Mouse (Mus musculus): Measurements from ENCODE around the gene Gtf3c5. TPM values are rescaled to one million over a fixed set of nuclear protein-coding genes. Genes with fewer than 3 reads are reported as not detected.

Gene Gtf3c5
- total and polyA plus RNA-seq, 2 experiments: 2.9 to 7.8 TPM

GRCm38 (mm10) chr2:28624870-28625269, 41.3 kb upstream of the Gtf3c5 start:
- Histone ChIP-seq H3K4me3 (ENCODE audit: insufficient read depth, low read depth, low read length) (no peak overlapping the region), H3K79me2 (ENCODE audit: control insufficient read depth, insufficient read depth, low read length) (no peaks in the 10 kb centered on the region), H3K9ac (ENCODE audit: low read depth, low read length) (no peak overlapping the region), H3K27me3 (ENCODE audit: control insufficient read depth, insufficient read depth, low read length) (no peaks in the 10 kb centered on the region; the same call in 1 of the 2 replicates), H3K36me3 (ENCODE audit: control insufficient read depth, insufficient read depth, low read length) (no peaks in the 10 kb centered on the region), H3K27ac (replicated peaks; ENCODE audit: insufficient read depth, low read depth, low read length) (no peak overlapping the region), H3K4me1 (ENCODE audit: control insufficient read depth, insufficient read depth, low read length) (no peaks in the 10 kb centered on the region; the same call in 1 of the 2 replicates)
- DNase-seq (ENCODE audit: extremely low read depth, low read depth, low spot score): no peak
- no peak for TF ChIP-seq POLR2A (IDR thresholded peaks at IDR 0.05; ENCODE audit: extremely low read depth, insufficient read depth, low read length)
- TF ChIP-seq CTCF (IDR thresholded peaks at IDR 0.05; ENCODE audit: low read depth, low read length): peak; percentile 24; the same call in 1 of the 2 replicates
- 95% methylated on average over 3 of the region's 3 CpGs for WGBS

GRCm38 (mm10) chr2:28622521-28623124, 39.1 kb upstream of the Gtf3c5 start:
- 21% methylated on average over 10 of the region's 10 CpGs for WGBS
- Histone ChIP-seq H3K27me3 (ENCODE audit: control insufficient read depth, insufficient read depth, low read length) (no peaks in the 10 kb centered on the region; the same call in 1 of the 2 replicates), H3K9ac (ENCODE audit: low read depth, low read length) (no peak overlapping the region), H3K4me3 (ENCODE audit: insufficient read depth, low read depth, low read length) (no peak overlapping the region), H3K4me1 (ENCODE audit: control insufficient read depth, insufficient read depth, low read length) (peaks cover 11% of the 10 kb centered on the region), H3K27ac (replicated peaks; ENCODE audit: insufficient read depth, low read depth, low read length) (no peak overlapping the region), H3K79me2 (ENCODE audit: control insufficient read depth, insufficient read depth, low read length) (no peaks in the 10 kb centered on the region), H3K36me3 (ENCODE audit: control insufficient read depth, insufficient read depth, low read length) (no peaks in the 10 kb centered on the region)
- DNase-seq (ENCODE audit: extremely low read depth, low read depth, low spot score): no peak
- TF ChIP-seq POLR2A (IDR thresholded peaks at IDR 0.05; ENCODE audit: extremely low read depth, insufficient read depth, low read length) (no peak), CTCF (IDR thresholded peaks at IDR 0.05; ENCODE audit: low read depth, low read length) (peak; percentile 85)

- TF ChIP-seq POLR2A (IDR thresholded peaks at IDR 0.05; ENCODE audit: extremely low read depth, insufficient read depth, low read length): no peak
- no peak for TF ChIP-seq CTCF (IDR thresholded peaks at IDR 0.05; ENCODE audit: low read depth, low read length)
- Histone ChIP-seq H3K36me3 (ENCODE audit: control insufficient read depth, insufficient read depth, low read length) (no peaks in the 10 kb centered on the region), H3K79me2 (ENCODE audit: control insufficient read depth, insufficient read depth, low read length) (no peaks in the 10 kb centered on the region), H3K27ac (replicated peaks; ENCODE audit: insufficient read depth, low read depth, low read length) (no peak within 1 kb of the TSS), H3K9ac (ENCODE audit: low read depth, low read length) (no peak within 1 kb of the TSS), H3K4me1 (ENCODE audit: control insufficient read depth, insufficient read depth, low read length) (peaks cover 11% of the 10 kb centered on the region), H3K4me3 (ENCODE audit: insufficient read depth, low read depth, low read length) (no peak within 1 kb of the TSS), H3K27me3 (ENCODE audit: control insufficient read depth, insufficient read depth, low read length) (no peaks in the 10 kb centered on the region; the same call in 1 of the 2 replicates)
- DNase-seq (ENCODE audit: extremely low read depth, low read depth, low spot score): no peak
- 21% methylated on average over 16 of the region's 16 CpGs for whole genome bisulfite sequencing
These were observed 38.2 kb upstream of the Gtf3c5 start, which contains the start of gene Gfi1b for GRCm38 (mm10) chr2:28621664-28622171. Gene Gfi1b, minus strand, starts transcription at chr2:28621982.

GRCm38 (mm10) chr2:28621111-28621510, 37.6 kb upstream of the Gtf3c5 start:
- no peak for TF ChIP-seq CTCF (IDR thresholded peaks at IDR 0.05; ENCODE audit: low read depth, low read length)
- TF ChIP-seq POLR2A (IDR thresholded peaks at IDR 0.05; ENCODE audit: extremely low read depth, insufficient read depth, low read length): no peak
- Histone ChIP-seq H3K4me1 (ENCODE audit: control insufficient read depth, insufficient read depth, low read length) (peaks cover 11% of the 10 kb centered on the region), H3K79me2 (ENCODE audit: control insufficient read depth, insufficient read depth, low read length) (no peaks in the 10 kb centered on the region), H3K36me3 (ENCODE audit: control insufficient read depth, insufficient read depth, low read length) (no peaks in the 10 kb centered on the region), H3K9ac (ENCODE audit: low read depth, low read length) (no peak overlapping the region), H3K27ac (replicated peaks; ENCODE audit: insufficient read depth, low read depth, low read length) (no peak overlapping the region), H3K27me3 (ENCODE audit: control insufficient read depth, insufficient read depth, low read length) (no peaks in the 10 kb centered on the region; the same call in 1 of the 2 replicates), H3K4me3 (ENCODE audit: insufficient read depth, low read depth, low read length) (no peak overlapping the region)
- 44% methylated on average over 2 of the region's 2 CpGs for WGBS
- DNase-seq (ENCODE audit: extremely low read depth, low read depth, low spot score): no peak

- H3K4me1 ChIP-seq (ENCODE audit: control insufficient read depth, insufficient read depth, low read length): peaks cover 11% of the 10 kb centered on the region
- H3K79me2 ChIP-seq (ENCODE audit: control insufficient read depth, insufficient read depth, low read length): no peaks in the 10 kb centered on the region
- no peaks in the 10 kb centered on the region for H3K36me3 ChIP-seq (ENCODE audit: control insufficient read depth, insufficient read depth, low read length)
- no peak for DNase-seq (ENCODE audit: extremely low read depth, low read depth, low spot score)
- TF ChIP-seq POLR2A (IDR thresholded peaks at IDR 0.05; ENCODE audit: extremely low read depth, insufficient read depth, low read length) (no peak), CTCF (IDR thresholded peaks at IDR 0.05; ENCODE audit: low read depth, low read length) (no peak)
- no peak overlapping the region for H3K27ac ChIP-seq (replicated peaks; ENCODE audit: insufficient read depth, low read depth, low read length)
- no peak overlapping the region for H3K4me3 ChIP-seq (ENCODE audit: insufficient read depth, low read depth, low read length)
- no peaks in the 10 kb centered on the region; the same call in 1 of the 2 replicates for H3K27me3 ChIP-seq (ENCODE audit: control insufficient read depth, insufficient read depth, low read length)
- H3K9ac ChIP-seq (ENCODE audit: low read depth, low read length): no peak overlapping the region
- WGBS: 72% methylated on average over 10 of the region's 10 CpGs
These were observed 37.0 kb upstream of the Gtf3c5 start for GRCm38 (mm10) chr2:28620522-28620921.

GRCm38 (mm10) chr2:28619369-28619768, 35.8 kb upstream of the Gtf3c5 start:
- Histone ChIP-seq H3K4me3 (ENCODE audit: insufficient read depth, low read depth, low read length) (no peak overlapping the region), H3K4me1 (ENCODE audit: control insufficient read depth, insufficient read depth, low read length) (peaks cover 11% of the 10 kb centered on the region), H3K27me3 (ENCODE audit: control insufficient read depth, insufficient read depth, low read length) (no peaks in the 10 kb centered on the region; the same call in 1 of the 2 replicates), H3K9ac (ENCODE audit: low read depth, low read length) (no peak overlapping the region), H3K79me2 (ENCODE audit: control insufficient read depth, insufficient read depth, low read length) (no peaks in the 10 kb centered on the region), H3K27ac (replicated peaks; ENCODE audit: insufficient read depth, low read depth, low read length) (no peak overlapping the region), H3K36me3 (ENCODE audit: control insufficient read depth, insufficient read depth, low read length) (no peaks in the 10 kb centered on the region)
- DNase-seq (ENCODE audit: extremely low read depth, low read depth, low spot score): no peak
- TF ChIP-seq POLR2A (IDR thresholded peaks at IDR 0.05; ENCODE audit: extremely low read depth, insufficient read depth, low read length) (no peak), CTCF (IDR thresholded peaks at IDR 0.05; ENCODE audit: low read depth, low read length) (no peak)
- 92% methylated on average over 6 of the region's 6 CpGs for WGBS
